Mouse (Mus musculus): ENCODE data around the gene Fbxo44. TPM values are rescaled to one million over a fixed set of nuclear protein-coding genes. Genes with fewer than 3 reads are reported as not detected.

Gene Fbxo44
- polyA plus RNA-seq, 1 experiment from 2014 or later = 29.7 TPM

- in situ Hi-C loops (cut with MboI; ENCODE audit: low pct_unique_long_range_greater_than_20kb) = loop anchor here (5.0 kb wide), 1 partner anchor 35 kb away; the partner anchor contains the start of gene Fbxo6
- no peak for DNase-seq (ENCODE audit: low read depth, low spot score)
- ChIA-PET POLR2A (interaction anchor here (1.0 kb wide), 1 partner anchor 11 kb away, joined by 3 read pairs; no protein-coding TSS in a partner anchor), CTCF (interaction anchor here (5.8 to 7.1 kb wide), 2 partner anchors 22 to 52 kb away, joined by 74 to 76 read pairs; no protein-coding TSS in a partner anchor)
- H3K27me3 ChIP-seq = no peaks in the 10 kb centered on the region
- peak; percentile 43 for TF ChIP-seq CTCF (IDR thresholded peaks at IDR 0.05)
- no peak for ATAC-seq
Observed at GRCm38 (mm10) chr4:148117392-148117791, 42.9 kb downstream of the Fbxo44 start.

DNA sequence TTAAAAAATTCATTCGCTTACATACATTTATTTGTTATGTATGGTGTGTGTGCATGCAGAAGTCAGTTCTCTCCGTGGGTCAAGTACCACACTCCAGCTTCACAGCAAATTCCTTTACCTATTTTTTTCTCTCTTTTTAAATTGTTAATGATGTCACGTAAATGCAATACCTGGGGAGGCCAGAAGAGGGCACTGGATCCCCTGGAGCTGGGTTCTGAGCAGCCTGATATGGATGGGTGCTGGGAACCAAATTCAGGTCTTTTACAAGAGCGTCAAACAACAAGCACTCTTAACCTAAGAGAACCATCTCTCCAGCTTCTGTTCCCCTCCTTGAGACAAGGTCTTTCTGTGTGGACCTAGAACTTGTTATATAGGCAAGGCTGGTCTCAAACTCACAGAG, 43.6 kb downstream of the Fbxo44 start:
- H3K27me3 ChIP-seq = no peaks in the 10 kb centered on the region
- peak; percentile 49 for TF ChIP-seq CTCF (IDR thresholded peaks at IDR 0.05)
- in situ Hi-C loops (cut with MboI; ENCODE audit: low pct_unique_long_range_greater_than_20kb) = loop anchor here (5.0 kb wide), 1 partner anchor 36 kb away; the partner anchor contains the start of gene Fbxo6
- ChIA-PET CTCF (interaction anchor here (2.1 to 7.1 kb wide), 5 partner anchors 23 to 52 kb away, joined by 12 to 76 read pairs (median 21); partner anchors contain the start of gene Fbxo6), POLR2A (interaction anchor here (1.1 kb wide), 1 partner anchor 15 kb away, joined by 3 read pairs; no protein-coding TSS in a partner anchor)
- no peak for DNase-seq (ENCODE audit: low read depth, low spot score)
- ATAC-seq = no peak

DNA sequence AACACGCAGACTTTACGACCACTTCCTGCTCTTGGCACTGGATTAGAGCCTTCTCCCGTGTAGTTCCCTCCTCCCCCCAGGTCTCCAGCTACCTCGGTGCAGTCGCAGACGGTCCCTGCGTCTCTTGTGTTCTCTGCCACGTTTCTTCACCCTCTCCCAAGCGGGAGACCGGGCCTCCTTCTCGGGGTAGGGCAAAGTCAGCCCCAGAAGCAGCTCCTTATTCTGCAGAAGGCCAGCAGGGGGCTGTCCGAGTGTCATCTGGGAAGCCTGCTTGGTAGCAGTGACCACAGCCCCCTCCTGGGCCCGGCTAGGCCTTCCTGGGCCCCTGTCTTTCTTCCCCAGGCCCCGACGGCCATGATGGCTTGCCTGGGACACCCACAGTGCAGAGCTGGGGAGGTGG, 44.8 kb downstream of the Fbxo44 start:
- ATAC-seq = peak; percentile 21
- in situ Hi-C loops (cut with MboI; ENCODE audit: low pct_unique_long_range_greater_than_20kb) = loop anchor here (5.0 kb wide), 1 partner anchor 37 kb away; the partner anchor contains the start of gene Fbxo6
- CTCF ChIA-PET = interaction anchor here (0.8 to 7.1 kb wide), 15 partner anchors 9 to 54 kb away, joined by 3 to 76 read pairs (median 6); partner anchors contain the start of gene Fbxo6
- no peak for DNase-seq (ENCODE audit: low read depth, low spot score)
- no peaks in the 10 kb centered on the region for H3K27me3 ChIP-seq
- POLR2A ChIA-PET = interaction anchor here (1.0 to 2.0 kb wide), 2 partner anchors 24 to 54 kb away, joined by 4 to 9 read pairs; no protein-coding TSS in a partner anchor
- TF ChIP-seq CTCF (IDR thresholded peaks at IDR 0.05) = peak; percentile 69

DNA sequence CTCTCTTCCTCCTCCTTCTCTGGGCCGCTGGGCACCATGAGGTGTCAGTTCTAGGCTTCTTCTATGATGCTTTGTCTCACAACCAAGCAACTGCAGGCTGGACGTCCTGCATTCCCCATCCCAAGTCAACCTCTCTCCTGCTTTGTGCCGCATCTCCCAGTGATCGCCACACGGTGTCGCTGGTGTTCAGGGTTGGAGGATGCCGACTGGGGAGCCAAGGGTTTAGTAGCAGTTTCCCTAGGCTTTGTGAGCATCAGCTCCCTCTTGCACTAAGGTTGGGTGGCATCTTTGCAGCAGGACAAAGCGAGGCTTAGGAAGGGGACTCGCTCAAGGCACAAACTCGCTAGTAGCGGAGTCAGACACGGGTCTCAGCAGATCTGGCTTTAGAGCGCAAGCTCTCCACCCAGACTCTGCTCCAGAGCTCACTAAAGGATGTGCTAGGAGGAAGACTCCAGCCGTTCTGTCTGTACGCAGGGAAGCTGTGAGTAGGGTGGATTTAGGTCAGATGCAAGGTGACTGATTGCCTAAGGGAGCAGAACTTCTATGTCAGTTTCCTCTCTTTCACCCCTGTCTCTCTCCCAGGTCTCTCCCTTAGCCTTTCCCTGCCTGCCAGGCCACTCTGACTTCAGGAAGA, 45.4 kb downstream of the Fbxo44 start:
- POLR2A ChIA-PET = interaction anchor here (1.0 to 2.0 kb wide), 2 partner anchors 24 to 55 kb away, joined by 4 to 9 read pairs; no protein-coding TSS in a partner anchor
- in situ Hi-C loops (cut with MboI; ENCODE audit: low pct_unique_long_range_greater_than_20kb) = loop anchor here (5.0 kb wide), 1 partner anchor 37 kb away; the partner anchor contains the start of gene Fbxo6
- H3K27me3 ChIP-seq = no peaks in the 10 kb centered on the region
- no peak for ATAC-seq
- peak; percentile 31 for DNase-seq (ENCODE audit: low read depth, low spot score)
- CTCF ChIA-PET = interaction anchor here (0.8 to 7.1 kb wide), 16 partner anchors 9 to 54 kb away, joined by 3 to 76 read pairs (median 6); partner anchors contain the start of genes Fbxo2, Fbxo44 and Fbxo6
- TF ChIP-seq CTCF (IDR thresholded peaks at IDR 0.05) = no peak

GRCm38 (mm10) chr4:148112519-148112918, 47.8 kb downstream of the Fbxo44 start:
- ATAC-seq = no peak
- in situ Hi-C loops (cut with MboI; ENCODE audit: low pct_unique_long_range_greater_than_20kb) = no loop called here
- TF ChIP-seq CTCF (IDR thresholded peaks at IDR 0.05) = no peak

GRCm38 (mm10) chr4:148109215-148109614, 51.1 kb downstream of the Fbxo44 start:
- ATAC-seq = no peak
- in situ Hi-C loops (cut with MboI; ENCODE audit: low pct_unique_long_range_greater_than_20kb) = no loop called here

More at GRCm38 (mm10) chr4:148112519-148112918, 47.8 kb downstream of the Fbxo44 start:
- ChIA-PET CTCF (interaction anchor here (0.8 to 1.4 kb wide), 3 partner anchors 8 to 55 kb away, joined by 3 to 5 read pairs (median 4); no protein-coding TSS in a partner anchor), POLR2A (no interaction called here)
- DNase-seq (ENCODE audit: low read depth, low spot score) = no peak
- no peaks in the 10 kb centered on the region for H3K27me3 ChIP-seq

DNA sequence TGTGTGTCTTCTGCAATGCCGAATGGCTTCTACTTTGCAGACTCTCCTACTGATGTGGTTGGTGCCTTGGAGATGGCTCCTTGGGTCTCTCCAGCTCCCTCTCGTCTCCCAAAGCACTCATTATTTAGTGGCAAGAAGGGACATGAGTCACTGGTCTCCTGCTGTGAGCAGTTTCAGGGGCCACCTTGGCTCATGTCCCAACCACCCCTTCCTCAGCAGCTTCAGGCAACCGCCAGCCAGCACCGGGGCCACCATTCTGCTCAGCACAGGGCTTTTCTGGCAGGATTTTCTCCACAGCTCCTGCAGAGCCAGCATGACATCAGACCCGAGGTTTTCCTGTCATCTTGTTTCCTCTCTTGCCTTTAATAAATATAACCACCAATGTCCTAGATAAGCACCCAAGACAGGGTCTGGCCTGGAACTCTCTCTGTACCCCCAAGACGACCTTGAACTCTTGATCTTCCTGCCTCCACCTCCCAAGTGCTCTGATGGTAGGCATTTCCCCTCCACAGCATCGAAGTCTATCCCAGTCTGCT, 51.6 kb downstream of the Fbxo44 start:
- no peak for TF ChIP-seq CTCF (IDR thresholded peaks at IDR 0.05)
- no peak for ATAC-seq
- ChIA-PET CTCF (interaction anchor here (1.4 kb wide), 2 partner anchors 55 to 57 kb away, joined by 3 read pairs; no protein-coding TSS in a partner anchor), POLR2A (no interaction called here)
- in situ Hi-C loops (cut with MboI; ENCODE audit: low pct_unique_long_range_greater_than_20kb) = no loop called here
- H3K27me3 ChIP-seq = no peaks in the 10 kb centered on the region
- no peak for DNase-seq (ENCODE audit: low read depth, low spot score)

More at GRCm38 (mm10) chr4:148109215-148109614, 51.1 kb downstream of the Fbxo44 start:
- no peaks in the 10 kb centered on the region for H3K27me3 ChIP-seq
- POLR2A ChIA-PET = no interaction called here
- no peak for DNase-seq (ENCODE audit: low read depth, low spot score)
- no peak for TF ChIP-seq CTCF (IDR thresholded peaks at IDR 0.05)
- CTCF ChIA-PET = interaction anchor here (1.4 kb wide), 2 partner anchors 55 to 56 kb away, joined by 3 read pairs; no protein-coding TSS in a partner anchor

DNA sequence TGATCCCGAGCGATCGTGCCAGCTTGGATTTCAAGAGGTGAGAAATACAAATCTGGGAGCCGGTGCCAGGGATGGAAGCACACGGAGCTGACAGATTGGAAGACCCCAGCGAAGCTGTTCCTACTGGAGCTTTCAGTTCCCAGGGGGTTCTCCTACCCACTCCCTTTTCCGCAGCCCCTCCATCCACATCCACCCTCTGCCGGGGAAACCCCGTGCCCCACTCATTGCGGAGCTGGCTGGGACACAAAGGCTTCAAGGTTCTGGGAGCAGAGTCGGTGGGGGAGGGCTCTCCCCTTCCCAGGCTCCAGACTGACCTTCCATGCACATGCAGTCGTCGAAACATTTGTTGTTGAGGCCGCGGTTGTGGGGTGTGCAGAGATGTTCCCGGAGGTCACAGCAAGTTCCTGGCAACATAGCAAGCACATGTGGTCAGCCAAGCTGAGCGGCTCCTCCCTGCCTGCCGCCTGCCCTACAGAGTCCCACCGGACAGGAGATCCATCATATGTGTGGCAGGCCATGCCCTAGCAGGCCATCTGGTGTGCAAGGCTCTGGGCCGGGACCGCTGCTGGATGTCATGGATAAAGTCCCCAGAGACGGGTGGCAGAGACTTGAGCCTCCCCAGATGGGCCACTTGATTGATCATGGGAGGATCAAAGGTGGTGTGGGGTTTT, 52.5 kb downstream of the Fbxo44 start:
- POLR2A ChIA-PET = no interaction called here
- no peak for ATAC-seq
- H3K27me3 ChIP-seq = no peaks in the 10 kb centered on the region
- DNase-seq (ENCODE audit: low read depth, low spot score) = no peak
- CTCF ChIA-PET = interaction anchor here (1.4 kb wide), 1 partner anchor 58 kb away, joined by 3 read pairs; no protein-coding TSS in a partner anchor
- in situ Hi-C loops (cut with MboI; ENCODE audit: low pct_unique_long_range_greater_than_20kb) = no loop called here
- no peak for TF ChIP-seq CTCF (IDR thresholded peaks at IDR 0.05)

- H3K27me3 ChIP-seq = no peaks in the 10 kb centered on the region
- in situ Hi-C loops (cut with MboI; ENCODE audit: low pct_unique_long_range_greater_than_20kb) = no loop called here
- DNase-seq (ENCODE audit: low read depth, low spot score) (no peak), ATAC-seq (no peak)
- ChIA-PET CTCF (interaction anchor here (0.7 to 1.7 kb wide), 5 partner anchors 9 to 63 kb away, joined by 3 to 7 read pairs (median 5); no protein-coding TSS in a partner anchor), POLR2A (no interaction called here)
- no peak for TF ChIP-seq CTCF (IDR thresholded peaks at IDR 0.05)
Observed at GRCm38 (mm10) chr4:148104146-148104545, 56.1 kb downstream of the Fbxo44 start.

Other genes with a start within 250 kb of the Fbxo44 start
- 39.3 TPM for gene Plod1, start 223.7 kb downstream of the Fbxo44 start, polyA plus RNA-seq (2021)
- 57.2 TPM for gene 2510039O18Rik, start 219.6 kb downstream of the Fbxo44 start, polyA plus RNA-seq (2021)
- gene Nppb, start 174.7 kb downstream of the Fbxo44 start, polyA plus RNA-seq (2021) = 0.60 TPM
- gene Nppa, start 159.8 kb downstream of the Fbxo44 start, polyA plus RNA-seq (2021) = 0.31 TPM
- gene Clcn6, start 121.7 kb downstream of the Fbxo44 start, polyA plus RNA-seq (2021) = 9.2 TPM
- 20.0 TPM for gene Mthfr, start 121.4 kb downstream of the Fbxo44 start, polyA plus RNA-seq (2021)
- gene Agtrap, start 72.5 kb downstream of the Fbxo44 start, polyA plus RNA-seq (2021) = 23.8 TPM
- 46.0 TPM for gene Mad2l2, start 30.1 kb downstream of the Fbxo44 start, polyA plus RNA-seq (2021)
- gene Draxin, start 29.8 kb downstream of the Fbxo44 start, polyA plus RNA-seq (2021) = 0.30 TPM
- gene Fbxo6, start 8.3 kb downstream of the Fbxo44 start, polyA plus RNA-seq (2021) = 68.4 TPM
- 20.9 TPM for gene Fbxo2, start 139 bp upstream of the Fbxo44 start, polyA plus RNA-seq (2021)
- 0.01 TPM for gene Disp3, start 127.5 kb upstream of the Fbxo44 start, polyA plus RNA-seq (2021)